Mouse (Mus musculus): ENCODE data around the gene Tfip11.

DNA sequence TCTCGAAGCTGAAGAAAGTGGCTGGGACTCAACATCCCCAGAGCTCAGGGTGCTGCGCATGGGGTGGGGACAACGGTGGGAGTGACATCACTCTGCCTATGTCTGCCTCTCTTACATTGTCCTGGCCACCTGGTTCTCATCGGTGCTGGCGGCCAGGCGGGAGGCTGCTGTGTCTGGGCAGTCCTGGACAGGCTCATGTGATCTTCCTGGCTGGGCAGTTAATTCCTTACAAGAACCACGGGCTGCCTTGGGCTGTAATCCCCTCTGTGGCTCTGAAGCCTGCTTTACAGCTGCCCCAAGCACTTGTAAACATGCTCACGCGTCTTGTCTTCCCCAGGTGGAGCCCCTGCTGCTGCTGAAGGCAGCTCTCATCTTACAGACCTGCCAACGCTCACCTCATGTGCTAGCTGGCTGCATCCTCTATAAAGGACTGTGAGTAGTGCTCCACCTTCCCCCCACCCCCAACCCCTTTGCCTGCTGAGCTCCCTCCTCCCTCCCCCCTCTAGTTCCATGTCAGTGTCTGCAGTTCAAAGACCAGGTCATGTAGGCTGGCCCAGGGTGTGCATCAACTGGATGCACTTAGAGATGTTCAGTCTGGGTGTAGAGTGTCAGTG lies 38.1 kb downstream of the Tfip11 start:
- TF ChIP-seq POLR2A (IDR thresholded peaks at IDR 0.05; ENCODE audit: borderline replicate concordance, low read depth, low read length) (no peak), CTCF (IDR thresholded peaks at IDR 0.05; ENCODE audit: low read depth, low read length) (no peak)
